Mouse (Mus musculus) gastrocnemius, postnatal 36 days (tissue): Measurements from ENCODE around the gene Zfp692. TPM values are rescaled to one million over a fixed set of nuclear protein-coding genes. Genes with fewer than 3 reads are reported as not detected.
"Not testable (repeated sequence)": the region's sequence is repeated elsewhere in the genome, so short reads cannot be mapped to it uniquely, and the experiment has no call there.

Experiments used
- DNase-seq, 2 experiments: peaks; one replicate each; pipeline ENCODE4 v3.0.0; 2022
- intact Hi-C: fragments of 180-260 bp; cut with DNase I; formaldehyde crosslinking; loops from one replicate; pipeline ENCODE4 v1.15.1; 2025
- total RNA-seq, 2 experiments: library from RNA; stranded (reverse); gene quantifications; 2 replicates each; pipeline ENCODE4 v1.2.3; 2021

Gene Zfp692
- total RNA-seq, 2 experiments from 2014 or later: 3.4 to 4.0 TPM

DNA sequence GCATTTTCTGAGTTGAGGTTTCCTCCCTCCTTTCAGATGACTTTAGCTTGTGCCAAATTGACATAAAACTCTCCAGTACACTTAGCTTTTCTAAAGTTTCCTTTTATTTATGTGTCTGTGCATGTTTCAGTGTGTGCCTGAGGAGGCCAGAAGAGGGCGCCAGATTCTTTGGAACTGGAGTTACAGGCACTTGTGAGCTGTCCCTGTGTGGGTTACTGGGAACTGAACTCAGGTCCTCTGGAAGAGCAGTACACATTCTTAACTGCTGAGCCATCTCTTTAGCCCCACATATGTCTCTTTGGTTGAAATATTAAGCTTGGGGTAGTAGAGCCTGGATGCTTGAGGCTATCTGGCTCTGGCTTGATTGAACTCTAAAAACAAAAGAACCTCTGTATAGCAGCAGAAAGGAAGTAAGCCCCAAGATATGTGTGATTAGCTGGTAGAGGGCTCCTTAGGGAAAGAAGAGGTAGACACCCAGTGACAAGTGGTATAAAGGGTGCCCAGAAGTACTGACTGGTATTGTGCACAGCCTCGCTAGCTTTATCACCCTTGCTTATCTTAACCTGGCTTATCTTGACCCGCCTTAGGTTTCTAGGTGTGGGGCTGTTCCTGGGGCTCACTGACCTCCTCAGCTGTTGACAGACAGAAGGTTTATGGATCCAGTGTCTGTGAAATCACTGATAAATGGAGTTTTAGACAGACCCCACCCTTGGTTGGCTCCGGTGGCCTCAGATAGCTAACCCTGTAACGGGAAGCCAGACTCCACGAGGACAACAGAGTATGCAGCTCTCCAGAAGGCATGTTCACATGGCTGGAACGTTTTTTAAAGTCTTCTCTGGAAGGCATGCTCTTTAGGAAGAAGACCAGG lies 46.0 kb downstream of the Zfp692 start:
- DNase-seq: no peak
- intact Hi-C loops: no loop called here

DNA sequence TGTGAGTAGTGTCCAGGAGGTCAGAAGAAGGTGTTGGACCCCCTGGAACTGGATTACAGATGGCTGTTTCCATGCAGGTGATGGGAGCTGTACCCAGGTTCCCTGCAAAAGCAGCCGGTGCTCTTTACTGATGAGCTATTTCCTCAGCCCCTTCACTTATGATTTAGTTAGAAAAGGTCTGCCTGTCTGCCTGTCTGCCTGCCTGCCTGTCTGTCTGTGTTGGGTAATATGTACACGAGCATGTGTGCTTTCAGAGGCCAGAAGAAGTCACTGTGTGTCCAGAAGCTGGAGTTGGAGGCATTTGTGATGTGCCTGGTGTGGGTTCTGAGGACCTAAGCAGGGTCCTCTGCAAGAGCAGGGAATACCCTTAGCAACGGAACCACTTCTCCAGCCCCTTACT lies 46.8 kb downstream of the Zfp692 start:
- intact Hi-C loops: no loop called here

DNA sequence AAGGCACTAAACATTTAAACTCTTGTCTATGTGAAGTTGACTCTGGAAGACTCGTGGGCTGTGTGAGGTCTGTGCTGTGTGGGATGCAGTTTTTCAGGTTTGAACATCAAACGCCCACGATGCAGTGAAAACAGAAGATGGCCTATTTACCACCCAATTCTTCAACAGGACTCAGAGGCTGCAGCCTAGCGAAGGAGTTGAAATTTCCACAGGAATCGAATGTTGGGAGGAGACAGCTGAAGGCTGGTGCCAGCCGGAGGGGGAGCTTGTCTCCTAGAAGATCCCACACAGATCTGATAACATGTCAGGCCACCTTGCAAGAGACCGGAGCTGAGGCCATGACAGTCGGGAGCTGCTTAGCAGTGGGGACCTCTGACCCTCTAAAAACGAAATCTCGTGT lies 47.6 kb downstream of the Zfp692 start:
- no peak for DNase-seq
- intact Hi-C loops: no loop called here

More for the DNA sequence above, 46.8 kb downstream of the Zfp692 start:
- DNase-seq: no peak

DNA sequence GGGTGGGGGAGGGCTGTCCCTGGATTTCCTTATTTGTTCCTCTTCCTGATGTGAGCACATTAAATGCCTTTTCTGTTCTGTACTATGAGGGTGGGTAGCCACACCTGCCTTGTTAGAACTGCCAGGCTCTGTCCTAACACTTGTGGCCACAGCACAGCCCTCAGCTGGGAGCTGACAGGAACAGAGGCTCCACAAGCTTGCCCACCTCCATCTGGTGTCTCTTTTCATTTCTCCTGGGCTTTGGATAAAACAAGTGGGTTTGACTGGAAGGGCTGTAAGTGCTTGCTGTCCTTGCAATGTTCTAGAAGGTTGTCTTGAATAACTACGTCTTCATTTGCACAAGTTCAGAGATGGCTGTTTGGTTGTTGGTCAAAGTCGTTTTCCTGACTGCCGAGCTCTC lies 48.1 kb downstream of the Zfp692 start:
- no peak for DNase-seq
- intact Hi-C loops: no loop called here

DNA sequence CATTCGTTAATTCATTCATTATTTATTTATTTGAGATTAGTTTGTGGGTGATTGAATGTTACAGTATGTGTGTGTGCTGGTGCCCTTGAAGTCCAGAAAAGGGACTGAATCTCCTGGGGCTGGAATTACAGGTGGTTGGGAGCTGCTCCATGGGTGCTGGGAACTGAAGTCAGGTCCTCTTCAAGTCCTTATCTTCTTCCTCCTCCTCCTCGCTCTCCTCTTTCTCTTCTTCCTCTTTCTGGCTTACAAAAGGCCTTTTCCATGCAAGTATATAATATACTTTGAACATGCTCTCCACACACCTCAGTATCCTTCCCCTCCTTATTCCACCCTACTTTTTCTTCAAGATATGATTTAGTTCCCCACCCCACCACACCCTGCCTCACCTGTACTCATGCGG lies 50.2 kb downstream of the Zfp692 start:
- no peak for DNase-seq
- intact Hi-C loops: no loop called here

DNA sequence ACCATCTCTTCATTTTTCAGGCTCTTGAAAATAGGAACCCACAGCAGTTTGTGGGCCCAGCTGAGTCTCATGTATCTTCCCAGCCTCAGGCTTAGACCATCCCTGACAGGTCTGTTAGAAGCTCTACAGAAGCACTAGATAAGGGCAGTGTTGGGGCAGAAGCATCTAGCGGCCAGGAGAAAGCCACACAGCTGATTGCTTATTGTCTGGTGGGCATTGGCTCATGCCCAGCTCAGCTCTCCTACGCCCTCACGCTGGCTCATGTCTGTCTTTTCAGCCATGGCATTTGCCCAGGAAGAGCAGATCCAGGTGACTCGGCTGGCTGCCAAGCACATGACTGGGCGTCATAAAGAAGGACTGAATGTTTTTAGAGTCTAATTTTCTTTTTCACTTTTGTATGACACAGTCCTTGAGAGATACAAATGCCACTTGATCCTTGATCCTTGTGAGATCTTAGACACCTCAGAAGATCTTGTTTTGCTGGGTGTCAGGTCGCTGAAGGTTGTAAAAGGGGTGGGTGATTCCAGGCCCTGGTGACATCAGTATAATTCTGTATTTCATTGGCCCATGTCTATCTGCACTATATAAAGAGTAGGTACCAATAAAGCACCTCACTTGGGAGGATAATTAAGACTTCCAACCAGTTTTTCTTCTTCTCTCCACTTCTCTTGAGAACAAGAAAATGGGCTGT lies 51.1 kb downstream of the Zfp692 start:
- intact Hi-C loops: no loop called here
- DNase-seq: no peak

DNA sequence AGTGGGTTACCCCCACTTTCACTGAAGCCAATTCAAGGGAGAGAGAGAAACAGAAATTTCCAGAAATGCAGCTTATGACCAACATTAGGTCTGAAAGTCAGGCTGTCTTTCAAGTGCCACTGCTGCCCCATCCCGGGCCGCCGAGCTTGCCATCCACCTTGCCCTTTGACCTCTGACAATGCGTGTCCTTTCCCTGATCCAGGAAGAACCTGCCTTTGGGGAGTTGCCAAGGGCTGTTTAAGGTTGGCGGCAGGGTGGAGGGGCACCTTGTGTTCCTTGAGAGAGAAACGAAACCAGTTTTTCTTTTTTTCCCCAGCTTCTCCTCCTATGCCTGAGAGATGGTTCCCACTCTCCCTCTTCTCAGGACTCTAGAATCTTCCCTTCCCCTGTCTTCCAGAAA lies 55.7 kb downstream of the Zfp692 start:
- DNase-seq, intact Hi-C loops: not testable (repeated sequence)

Other genes with a start within 250 kb of the Zfp692 start
- gene Gm12248, start 213.9 kb upstream of the Zfp692 start, total RNA-seq: not detected
- 10 to 100 TPM; 27.0 to 31.4 TPM for gene Cnot8, start 202.9 kb upstream of the Zfp692 start, total RNA-seq
- 1 to 10 TPM; 8.9 to 9.3 TPM for gene Gemin5, start 138.5 kb upstream of the Zfp692 start, total RNA-seq
- gene Mrpl22, start 135.4 kb upstream of the Zfp692 start, total RNA-seq: 10 to 100 TPM; 35.5 to 39.1 TPM
- 1 to 10 TPM; 3.7 to 6.7 TPM for gene Igtp, start 107.5 kb upstream of the Zfp692 start, total RNA-seq
- gene Irgm2, start 107.5 kb upstream of the Zfp692 start, total RNA-seq: 1 to 10 TPM; 6.0 to 7.9 TPM
- not detected for gene 4930438A08Rik, start 32.3 kb upstream of the Zfp692 start, total RNA-seq
- 10 to 100 TPM; 36.7 to 41.7 TPM for gene Zfp672, start 23.3 kb downstream of the Zfp692 start, total RNA-seq
- gene Sh3bp5l, start 23.7 kb downstream of the Zfp692 start, total RNA-seq: 10 to 100 TPM; 26.1 to 27.9 TPM
- gene Lypd8, start 72.0 kb downstream of the Zfp692 start, total RNA-seq: not detected
- gene 1810065E05Rik, start 114.0 kb downstream of the Zfp692 start, total RNA-seq: not detected
- gene Gm12253, start 125.5 kb downstream of the Zfp692 start, total RNA-seq: not detected
- not detected for gene Lypd9, start 145.9 kb downstream of the Zfp692 start, total RNA-seq
- not detected for gene Olfr30, start 155.2 kb downstream of the Zfp692 start, total RNA-seq
- not detected for gene Olfr332, start 185.5 kb downstream of the Zfp692 start, total RNA-seq
- not detected for gene Olfr331, start 195.5 kb downstream of the Zfp692 start, total RNA-seq
- gene Olfr330, start 227.8 kb downstream of the Zfp692 start, total RNA-seq: not detected
- gene Olfr329-ps, start 239.4 kb downstream of the Zfp692 start, total RNA-seq: not detected
- gene Olfr328, start 248.6 kb downstream of the Zfp692 start, total RNA-seq: not detected